1 mouse cellular context compared by ENCODE assay signal in genomic region chr17:27564391-27565162, GRCm38 (mm10).
TF ChIP-seq lines count a peak whose summit lies in the region.

No protein-coding gene starts in this region.

TF ChIP-seq in CH12.LX, 34 proteins besides CTCF, POLR2A, EP300 and RAD21 (continued from another document):
- TF ChIP-seq MAZ (IDR thresholded peaks at IDR 0.05; ENCODE audit: low read depth, low read length) (no peak), IRF4 (IDR thresholded peaks at IDR 0.05; ENCODE audit: low read depth, low read length) (no peak), ZNF384 (IDR thresholded peaks at IDR 0.05; ENCODE audit: low read depth, low read length) (no peak), MXI1 (IDR thresholded peaks at IDR 0.05; ENCODE audit: low read depth, low read length) (peak; percentile 13; the same call in 1 of the 2 replicates), MAFK (IDR thresholded peaks at IDR 0.05; ENCODE audit: insufficient replicate concordance, low read length) (no peak), SIN3A (IDR thresholded peaks at IDR 0.05; ENCODE audit: low read length) (0 out of 2 replicates have a peak, but pooled peaks have one; percentile 24), ZKSCAN1 (IDR thresholded peaks at IDR 0.05; ENCODE audit: borderline replicate concordance, low read depth, low read length) (no peak), ETS1 (conservative IDR thresholded peaks at IDR 0.05; ENCODE audit: low read depth, low read length) (no peak), CHD1 (IDR thresholded peaks at IDR 0.05; ENCODE audit: low read depth, low read length) (0 out of 2 replicates have a peak, but pooled peaks have one; percentile 59), ELF1 (IDR thresholded peaks at IDR 0.05; ENCODE audit: low read depth, low read length) (peak; percentile 13; the same call in 1 of the 2 replicates), KAT2A (IDR thresholded peaks at IDR 0.05; ENCODE audit: insufficient replicate concordance, low read length) (0 out of 2 replicates have a peak, but pooled peaks have one; percentile 10), BHLHE40 (IDR thresholded peaks at IDR 0.05; ENCODE audit: low read depth, low read length) (0 out of 2 replicates have a peak, but pooled peaks have one; percentile 21), NELFE (IDR thresholded peaks at IDR 0.05; ENCODE audit: low read depth, low read length) (peak; percentile 28; the same call in 1 of the 2 replicates), POLR2AphosphoS2 (IDR thresholded peaks at IDR 0.05; ENCODE audit: low read depth, low read length) (peak; percentile 94), TCF12 (IDR thresholded peaks at IDR 0.05; ENCODE audit: low read depth, low read length) (0 out of 2 replicates have a peak, but pooled peaks have one; percentile 22), CHD2 (IDR thresholded peaks at IDR 0.05; ENCODE audit: low read length) (peak; percentile 59), TBP (conservative IDR thresholded peaks at IDR 0.05; ENCODE audit: low read depth, low read length) (no peak), UBTF (IDR thresholded peaks at IDR 0.05; ENCODE audit: low read depth, low read length) (no peak), MYC (IDR thresholded peaks at IDR 0.05; ENCODE audit: low read depth, low read length) (0 out of 2 replicates have a peak, but pooled peaks have one; percentile 36), SMC3 (IDR thresholded peaks at IDR 0.05; ENCODE audit: low read depth, low read length) (peak; percentile 24), ZMIZ1 (IDR thresholded peaks at IDR 0.05; ENCODE audit: low read depth, low read length) (peak; percentile 58), HCFC1 (IDR thresholded peaks at IDR 0.05; ENCODE audit: low read depth, low read length) (no peak), USF1 (IDR thresholded peaks at IDR 0.05; ENCODE audit: low read depth, low read length) (no peak), GABPA (IDR thresholded peaks at IDR 0.05; ENCODE audit: insufficient replicate concordance, low read depth, low read length) (no peak), MAX (IDR thresholded peaks at IDR 0.05; ENCODE audit: low read length) (no peak)
